Mouse (Mus musculus) adrenal gland, adult (tissue): Measurements from ENCODE around the gene Elmo1.
A peak's percentile ranks its signal among the peaks of the same experiment; 100 is the strongest.

ENCODE experiments used
- DNase-seq, 2 experiments: peaks; one replicate each; pipeline ENCODE4 v3.0.0; 2022 to 2023; ENCODE audit warnings: low spot score in 1 of 2; ENCODE audit not compliant: inconsistent age in 2 of 2

The Elmo1 gene

GRCm38 (mm10) chr13:20118909-20119308 is 28.5 kb downstream of the Elmo1 start:
- DNase-seq: peak in 1 of 2 experiments; percentile 60

- peak in 1 of 2 experiments; percentile 44 for DNase-seq
Measured at GRCm38 (mm10) chr13:20120723-20121122, 30.3 kb downstream of the Elmo1 start.

- DNase-seq: peak in 1 of 2 experiments; percentile 39
Measured at GRCm38 (mm10) chr13:20121385-20122043, 31.1 kb downstream of the Elmo1 start.

- DNase-seq: no peak
Measured at GRCm38 (mm10) chr13:20123975-20124374, 33.6 kb downstream of the Elmo1 start.

- DNase-seq: no peak
Measured at GRCm38 (mm10) chr13:20124965-20125364, 34.6 kb downstream of the Elmo1 start.

- no peak for DNase-seq
Measured at GRCm38 (mm10) chr13:20125845-20126244, 35.4 kb downstream of the Elmo1 start.

GRCm38 (mm10) chr13:20127553-20127952 is 37.2 kb downstream of the Elmo1 start:
- DNase-seq: no peak

GRCm38 (mm10) chr13:20128097-20128496 is 37.7 kb downstream of the Elmo1 start:
- no peak for DNase-seq

- no peak for DNase-seq
Measured at GRCm38 (mm10) chr13:20130731-20131130, 40.3 kb downstream of the Elmo1 start.

- DNase-seq: no peak
Measured at GRCm38 (mm10) chr13:20131322-20131997, 41.1 kb downstream of the Elmo1 start.

GRCm38 (mm10) chr13:20131998-20132371 is 41.6 kb downstream of the Elmo1 start:
- DNase-seq: no peak

GRCm38 (mm10) chr13:20133602-20134394 is 43.4 kb downstream of the Elmo1 start:
- DNase-seq: peak in 1 of 2 experiments; percentile 65

GRCm38 (mm10) chr13:20134395-20135225 is 44.2 kb downstream of the Elmo1 start:
- no peak for DNase-seq

GRCm38 (mm10) chr13:20136753-20137152 is 46.4 kb downstream of the Elmo1 start:
- no peak for DNase-seq

GRCm38 (mm10) chr13:20138466-20138865 is 48.1 kb downstream of the Elmo1 start:
- DNase-seq: no peak

- no peak for DNase-seq
Measured at GRCm38 (mm10) chr13:20139060-20139459, 48.7 kb downstream of the Elmo1 start.

GRCm38 (mm10) chr13:20139825-20140665 is 49.6 kb downstream of the Elmo1 start:
- no peak for DNase-seq

- no peak for DNase-seq
Measured at GRCm38 (mm10) chr13:20142637-20143036, 52.2 kb downstream of the Elmo1 start.

- no peak for DNase-seq
Measured at GRCm38 (mm10) chr13:20146848-20147247, 56.5 kb downstream of the Elmo1 start.

- DNase-seq: no peak
Measured at GRCm38 (mm10) chr13:20147736-20148135, 57.3 kb downstream of the Elmo1 start.
